Mouse (Mus musculus): Measurements from ENCODE around the gene Gm11034.

- TF ChIP-seq FOSL1 (IDR thresholded peaks at IDR 0.05; ENCODE audit: insufficient read depth, low read length, poor library complexity, severe bottlenecking) (no peak), MAX (IDR thresholded peaks at IDR 0.05) (no peak), USF1 (IDR thresholded peaks at IDR 0.05; ENCODE audit: low read depth) (no peak), CTCF (IDR thresholded peaks at IDR 0.05; ENCODE audit: control insufficient read depth, insufficient read depth, insufficient read length) (no peak)
These were observed 26.9 kb upstream of the Gm11034 start for GRCm38 (mm10) chr8:72240403-72240763.

All from C2C12 (cell line).